Mouse (Mus musculus) stomach, embryonic 15.5 days (tissue): ENCODE results near the gene Smarca2. TPM values are rescaled to one million over a fixed set of nuclear protein-coding genes. Genes with fewer than 3 reads are reported as not detected.

Source experiments
- ATAC-seq: fragments of 200-750 bp; cut with Nextera tagmentation; 2 replicates; pipeline ENCODE4 v1.8.0; 2017; ENCODE audit warnings: low read depth, moderate number of reproducible peaks, moderate TSS enrichment; ENCODE audit not compliant: insufficient read depth, low FRiP score
- H3K27ac ChIP-seq: fragments of 300-500 bp; sonication (generic); 2 replicates; pipeline ENCODE4 v1.5.1; 2015; ENCODE audit warnings: mild to moderate bottlenecking, inconsistent platforms
- H3K27me3 ChIP-seq: fragments of 300-500 bp; sonication (generic); replicated peaks from 2 replicates; pipeline ENCODE4 v1.6.1; 2015; ENCODE audit warnings: inconsistent platforms
- H3K36me3 ChIP-seq: fragments of 300-500 bp; sonication (generic); 2 replicates; pipeline ENCODE4 v1.6.1; 2015; ENCODE audit warnings: inconsistent platforms
- H3K4me1 ChIP-seq: fragments of 300-500 bp; sonication (generic); 2 replicates; pipeline ENCODE4 v1.6.1; 2015; ENCODE audit warnings: inconsistent platforms
- H3K4me2 ChIP-seq: fragments of 300-500 bp; sonication (generic); 2 replicates; pipeline ENCODE4 v1.6.1; 2015; ENCODE audit warnings: mild to moderate bottlenecking, inconsistent platforms
- H3K4me3 ChIP-seq: fragments of 300-500 bp; sonication (generic); replicated peaks from 2 replicates; pipeline ENCODE4 v1.5.1; 2015; ENCODE audit warnings: inconsistent platforms
- H3K9ac ChIP-seq: fragments of 300-500 bp; sonication (generic); 2 replicates; pipeline ENCODE4 v1.6.1; 2015; ENCODE audit warnings: inconsistent platforms
- H3K9me3 ChIP-seq: fragments of 300-500 bp; sonication (generic); 2 replicates; pipeline ENCODE4 v1.6.1; 2016; ENCODE audit warnings: inconsistent platforms
- WGBS: fragments of 180-500 bp; shearing (Covaris S2); methylation state at CpG from one replicate; pipeline ENCODE4 v1.1.7; 2015; 5-methylcytosine and 5-hydroxymethylcytosine counted together
- polyA plus RNA-seq: library from polyadenylated mRNA; unstranded; fragments of >200 nt; fragmentation: Nextera tagmentation; extraction: Ambion mirVana; gene quantifications from 2 replicates; pipeline ENCODE4 v1.2.1, GENCODE M21; 2015

Smarca2 gene
- polyA plus RNA-seq, 1 experiment from 2014 or later, result 46.3 TPM

- Histone ChIP-seq H3K27me3 (no peaks in the 10 kb centered on the region), H3K9me3 (no peaks in the 10 kb centered on the region), H3K36me3 (no peaks in the 10 kb centered on the region), H3K9ac (no peak overlapping the region), H3K4me2 (no peak overlapping the region), H3K4me1 (no peaks in the 10 kb centered on the region), H3K27ac (no peak overlapping the region), H3K4me3 (no peak overlapping the region)
- 43% methylated on average over 5 of the region's 5 CpGs for WGBS
- ATAC-seq, result no peak
Measured at GRCm38 (mm10) chr19:26706910-26707309, 102.1 kb downstream of the Smarca2 start.

DNA sequence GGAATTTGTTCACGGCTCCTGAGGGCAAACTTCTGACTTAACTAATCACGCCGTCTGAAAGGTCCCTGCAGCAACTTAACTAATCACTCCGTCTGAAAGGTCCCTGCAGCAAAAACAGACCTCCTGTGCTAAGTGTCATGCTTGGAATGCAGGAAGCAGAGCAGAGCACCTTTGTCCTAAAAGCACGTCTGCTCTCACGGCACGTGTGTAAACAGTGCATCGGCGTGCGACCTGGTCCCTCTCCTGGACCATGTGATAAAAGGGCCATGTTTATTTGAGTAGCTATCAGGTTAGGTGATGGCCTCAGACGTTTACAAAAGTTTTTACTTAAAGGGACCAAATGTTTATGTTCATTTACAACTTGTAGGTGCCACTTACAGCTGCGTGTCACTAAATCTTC, 104.2 kb downstream of the Smarca2 start:
- ATAC-seq, result peak; percentile 58; the same call in 1 of the 2 replicates
- no peak overlapping the region for H3K27ac ChIP-seq
- WGBS, result 24% methylated on average over 12 of the region's 12 CpGs

GRCm38 (mm10) chr19:26711268-26711667, 106.4 kb downstream of the Smarca2 start:
- Histone ChIP-seq H3K9me3 (no peaks in the 10 kb centered on the region), H3K9ac (no peak overlapping the region), H3K27me3 (no peaks in the 10 kb centered on the region), H3K27ac (no peak overlapping the region), H3K4me2 (no peak overlapping the region), H3K4me3 (no peak overlapping the region), H3K36me3 (no peaks in the 10 kb centered on the region), H3K4me1 (no peaks in the 10 kb centered on the region)
- 39% methylated on average over 2 of the region's 2 CpGs for WGBS
- no peak for ATAC-seq

More for the DNA sequence above, 104.2 kb downstream of the Smarca2 start:
- H3K9me3 ChIP-seq, result no peaks in the 10 kb centered on the region
- no peak overlapping the region for H3K4me2 ChIP-seq
- H3K27me3 ChIP-seq, result no peaks in the 10 kb centered on the region
- H3K36me3 ChIP-seq, result no peaks in the 10 kb centered on the region
- H3K4me3 ChIP-seq, result no peak overlapping the region
- no peak overlapping the region for H3K9ac ChIP-seq
- H3K4me1 ChIP-seq, result no peaks in the 10 kb centered on the region

DNA sequence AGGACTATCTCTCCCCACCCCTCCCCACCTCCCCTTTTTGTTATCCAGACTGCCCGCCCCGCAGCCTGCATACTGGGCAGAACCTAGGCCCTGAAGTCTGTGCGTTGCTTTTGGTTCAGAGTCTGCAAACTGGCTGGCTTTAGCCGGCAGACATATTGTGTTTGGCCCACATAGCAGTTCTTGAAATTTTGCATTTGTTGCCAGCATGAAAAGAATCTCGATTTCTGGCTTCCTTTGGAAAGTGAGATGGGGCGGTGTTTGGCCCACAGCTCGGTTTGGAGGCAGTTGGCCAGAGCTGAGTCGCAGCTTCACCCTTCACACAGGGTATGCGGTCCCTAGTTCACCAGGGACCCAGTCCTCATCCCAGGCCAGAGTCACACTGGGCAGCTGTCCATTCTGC, 111.4 kb downstream of the Smarca2 start:
- no peaks in the 10 kb centered on the region for H3K9me3 ChIP-seq
- WGBS, result 67% methylated on average over 9 of the region's 9 CpGs
- H3K9ac ChIP-seq, result no peak overlapping the region
- no peak overlapping the region for H3K4me3 ChIP-seq
- no peaks in the 10 kb centered on the region for H3K27me3 ChIP-seq
- no peak overlapping the region for H3K27ac ChIP-seq
- no peak overlapping the region for H3K4me2 ChIP-seq
- H3K4me1 ChIP-seq, result no peaks in the 10 kb centered on the region
- no peak for ATAC-seq
- 0 out of 2 replicates have a peak, but pooled peaks cover 3% of the 10 kb centered on the region for H3K36me3 ChIP-seq

- Histone ChIP-seq H3K4me2 (no peak overlapping the region), H3K4me3 (no peak overlapping the region), H3K9me3 (no peaks in the 10 kb centered on the region), H3K9ac (no peak overlapping the region), H3K36me3 (0 out of 2 replicates have a peak, but pooled peaks cover 3% of the 10 kb centered on the region), H3K27ac (no peak overlapping the region), H3K4me1 (no peaks in the 10 kb centered on the region), H3K27me3 (no peaks in the 10 kb centered on the region)
- WGBS, result 25% methylated on average over 6 of the region's 6 CpGs
- ATAC-seq, result no peak
Measured at GRCm38 (mm10) chr19:26718221-26718620, 113.4 kb downstream of the Smarca2 start.

GRCm38 (mm10) chr19:26719161-26719560, 114.3 kb downstream of the Smarca2 start:
- no peak overlapping the region for H3K4me2 ChIP-seq
- no peak overlapping the region for H3K4me3 ChIP-seq
- H3K9me3 ChIP-seq, result no peaks in the 10 kb centered on the region
- ATAC-seq, result no peak
- no peaks in the 10 kb centered on the region for H3K27me3 ChIP-seq
- H3K4me1 ChIP-seq, result no peaks in the 10 kb centered on the region
- 92% methylated on average over 7 of the region's 7 CpGs for WGBS
- 0 out of 2 replicates have a peak, but pooled peaks cover 3% of the 10 kb centered on the region for H3K36me3 ChIP-seq
- H3K9ac ChIP-seq, result no peak overlapping the region
- no peak overlapping the region for H3K27ac ChIP-seq

- no peaks in the 10 kb centered on the region for H3K36me3 ChIP-seq
- no peak overlapping the region for H3K4me2 ChIP-seq
- WGBS, result 91% methylated on average over 6 of the region's 6 CpGs
- H3K4me1 ChIP-seq, result no peaks in the 10 kb centered on the region
- H3K9ac ChIP-seq, result no peak overlapping the region
- no peak overlapping the region for H3K4me3 ChIP-seq
- no peaks in the 10 kb centered on the region for H3K27me3 ChIP-seq
- ATAC-seq, result no peak
- no peaks in the 10 kb centered on the region for H3K9me3 ChIP-seq
- H3K27ac ChIP-seq, result no peak overlapping the region
Measured at GRCm38 (mm10) chr19:26721741-26722140, 116.9 kb downstream of the Smarca2 start.

- Histone ChIP-seq H3K9ac (no peak overlapping the region), H3K36me3 (no peaks in the 10 kb centered on the region), H3K4me3 (no peak overlapping the region), H3K27ac (no peak overlapping the region), H3K27me3 (no peaks in the 10 kb centered on the region), H3K4me2 (no peak overlapping the region), H3K4me1 (no peaks in the 10 kb centered on the region), H3K9me3 (no peaks in the 10 kb centered on the region)
- WGBS, result 86% methylated on average over 11 of the region's 11 CpGs
- ATAC-seq, result no peak
Measured at GRCm38 (mm10) chr19:26723899-26724298, 119.0 kb downstream of the Smarca2 start.

- no peak overlapping the region for H3K4me2 ChIP-seq
- no peaks in the 10 kb centered on the region for H3K9me3 ChIP-seq
- no peaks in the 10 kb centered on the region for H3K36me3 ChIP-seq
- no peak for ATAC-seq
- H3K4me1 ChIP-seq, result no peaks in the 10 kb centered on the region
- H3K27ac ChIP-seq, result no peak overlapping the region
- no peak overlapping the region for H3K9ac ChIP-seq
- no peak overlapping the region for H3K4me3 ChIP-seq
- 89% methylated on average over 3 of the region's 3 CpGs for WGBS
- no peaks in the 10 kb centered on the region for H3K27me3 ChIP-seq
Measured at GRCm38 (mm10) chr19:26724626-26725025, 119.8 kb downstream of the Smarca2 start.

GRCm38 (mm10) chr19:26727796-26728195, 122.9 kb downstream of the Smarca2 start:
- H3K4me3 ChIP-seq, result no peak overlapping the region
- no peak overlapping the region for H3K27ac ChIP-seq
- no peak overlapping the region for H3K9ac ChIP-seq
- no peak for ATAC-seq
- H3K27me3 ChIP-seq, result no peaks in the 10 kb centered on the region
- WGBS, result 63% methylated on average over 9 of the region's 9 CpGs
- H3K4me1 ChIP-seq, result no peaks in the 10 kb centered on the region
- H3K9me3 ChIP-seq, result no peaks in the 10 kb centered on the region
- H3K36me3 ChIP-seq, result no peaks in the 10 kb centered on the region
- H3K4me2 ChIP-seq, result no peak overlapping the region

DNA sequence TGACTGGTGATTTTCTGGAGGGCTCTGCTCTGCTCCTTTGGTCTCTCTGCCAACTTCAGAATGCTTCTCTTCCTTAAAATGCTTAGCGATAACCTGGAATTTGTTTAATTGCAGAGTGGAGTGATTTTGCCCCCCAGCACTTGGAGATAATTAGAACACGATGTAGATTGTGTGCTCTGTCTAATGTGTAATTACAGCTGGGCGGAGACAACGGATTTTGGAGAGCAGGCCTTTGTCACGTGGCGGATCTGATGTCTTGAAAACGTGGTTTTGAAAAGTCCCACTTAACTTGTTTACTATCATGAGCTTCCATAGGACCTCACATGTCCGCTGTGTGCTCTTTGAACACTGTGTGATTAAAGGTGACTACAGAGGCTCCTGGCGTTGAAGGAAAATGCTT, 125.6 kb downstream of the Smarca2 start:
- WGBS, result 77% methylated on average over 9 of the region's 9 CpGs
- Histone ChIP-seq H3K4me3 (no peak overlapping the region), H3K27me3 (no peaks in the 10 kb centered on the region), H3K4me1 (no peaks in the 10 kb centered on the region), H3K9ac (no peak overlapping the region), H3K36me3 (no peaks in the 10 kb centered on the region), H3K27ac (no peak overlapping the region), H3K9me3 (no peaks in the 10 kb centered on the region), H3K4me2 (no peak overlapping the region)
- no peak for ATAC-seq

- no peaks in the 10 kb centered on the region for H3K9me3 ChIP-seq
- H3K4me1 ChIP-seq, result no peaks in the 10 kb centered on the region
- H3K4me3 ChIP-seq, result no peak overlapping the region
- no peaks in the 10 kb centered on the region for H3K27me3 ChIP-seq
- WGBS, result 88% methylated on average over 4 of the region's 4 CpGs
- no peak overlapping the region for H3K9ac ChIP-seq
- ATAC-seq, result no peak
- H3K4me2 ChIP-seq, result no peak overlapping the region
- H3K36me3 ChIP-seq, result no peaks in the 10 kb centered on the region
- H3K27ac ChIP-seq, result no peak overlapping the region
Measured at GRCm38 (mm10) chr19:26731121-26731520, 126.3 kb downstream of the Smarca2 start.

DNA sequence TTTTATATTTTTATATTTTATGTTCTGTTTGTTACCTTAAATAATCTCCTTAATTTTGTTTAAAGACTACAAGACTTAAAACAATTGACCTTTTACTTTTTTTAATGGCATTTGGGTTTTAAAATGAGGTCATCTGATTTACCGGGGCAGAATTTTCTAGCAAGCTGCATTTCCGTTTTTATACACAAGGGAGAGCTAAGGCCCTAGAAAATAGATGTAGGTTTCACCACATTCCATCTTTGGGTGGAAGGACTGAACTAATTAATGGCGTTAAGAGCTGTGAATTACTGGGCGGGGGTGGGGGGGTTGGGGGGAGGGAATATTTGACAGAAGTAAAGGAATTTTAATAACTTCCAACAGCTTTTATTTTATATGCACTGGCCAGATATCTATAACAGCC, 127.0 kb downstream of the Smarca2 start:
- 6% methylated on average over 4 of the region's 4 CpGs for WGBS
- Histone ChIP-seq H3K36me3 (no peaks in the 10 kb centered on the region), H3K4me1 (no peaks in the 10 kb centered on the region), H3K27me3 (no peaks in the 10 kb centered on the region), H3K9me3 (no peaks in the 10 kb centered on the region), H3K4me2 (no peak overlapping the region), H3K27ac (no peak overlapping the region), H3K9ac (no peak overlapping the region), H3K4me3 (no peak overlapping the region)
- no peak for ATAC-seq
